Mouse (Mus musculus) intestine, embryonic 16.5 days (tissue): ENCODE measurements around the gene Naa30. TPM values are rescaled to one million over a fixed set of nuclear protein-coding genes. Genes with fewer than 3 reads are reported as not detected.

Source experiments
- ATAC-seq: fragments of 200-750 bp; cut with Nextera tagmentation; 2 replicates; pipeline ENCODE4 v1.8.0; 2017; ENCODE audit warnings: moderate TSS enrichment, moderate library complexity
- H3K27ac ChIP-seq: fragments of 300-500 bp; sonication (generic); 2 replicates; pipeline ENCODE4 v1.5.1; 2014; ENCODE audit warnings: mild to moderate bottlenecking, low read length
- H3K27me3 ChIP-seq: fragments of 300-500 bp; sonication (generic); replicated peaks from 2 replicates; pipeline ENCODE4 v1.6.1; 2014; ENCODE audit warnings: low read length, control low read depth, mixed read lengths; ENCODE audit not compliant: control insufficient read depth, insufficient read depth
- H3K36me3 ChIP-seq: fragments of 300-500 bp; sonication (generic); 2 replicates; pipeline ENCODE4 v1.6.1; 2014; ENCODE audit warnings: low read length, control low read depth; ENCODE audit not compliant: control insufficient read depth, insufficient read depth
- H3K4me1 ChIP-seq: fragments of 300-500 bp; sonication (generic); 2 replicates; pipeline ENCODE4 v1.6.1; 2014; ENCODE audit warnings: low read length, control low read depth, mixed read lengths; ENCODE audit not compliant: control insufficient read depth, insufficient read depth
- H3K4me2 ChIP-seq: fragments of 300-500 bp; sonication (generic); 2 replicates; pipeline ENCODE4 v1.6.1; 2014; ENCODE audit warnings: low read depth, low read length, control low read depth
- H3K4me3 ChIP-seq: fragments of 300-500 bp; sonication (generic); 2 replicates; pipeline ENCODE4 v1.5.1; 2014; ENCODE audit warnings: mild to moderate bottlenecking, low read length
- H3K9ac ChIP-seq: fragments of 300-500 bp; sonication (generic); 2 replicates; pipeline ENCODE4 v1.6.1; 2014; ENCODE audit warnings: low read depth, low read length
- H3K9me3 ChIP-seq: fragments of 300-500 bp; sonication (generic); 2 replicates; pipeline ENCODE4 v1.6.1; 2016; ENCODE audit warnings: low read length, control low read depth; ENCODE audit not compliant: control insufficient read depth
- whole genome bisulfite sequencing: fragments of 180-500 bp; shearing (Covaris S2); extraction: QIAGEN DNeasy Blood & Tissue Kit; methylation state at CpG from one replicate; pipeline ENCODE4 v1.1.7; 2014; 5-methylcytosine and 5-hydroxymethylcytosine counted together
- polyA plus RNA-seq: library from polyadenylated mRNA; unstranded; fragments of >200 nt; fragmentation: Nextera tagmentation; extraction: Ambion mirVana; gene quantifications from 2 replicates; pipeline ENCODE4 v1.2.1, GENCODE M21; 2015

Naa30 gene
- 6.8 and 7.6 TPM in 2 replicates for polyA plus RNA-seq

- WGBS: under 1% methylated on average over 55 of the region's 86 CpGs
- Histone ChIP-seq H3K4me2 (peak within 1 kb of the TSS; percentile 85), H3K27ac (peak within 1 kb of the TSS; percentile 87), H3K9ac (peak within 1 kb of the TSS; percentile 97), H3K36me3 (no peaks in the 10 kb centered on the region), H3K4me3 (peak within 1 kb of the TSS; percentile 99), H3K27me3 (no peaks in the 10 kb centered on the region), H3K4me1 (peaks cover 18% of the 10 kb centered on the region), H3K9me3 (no peaks in the 10 kb centered on the region)
- ATAC-seq: peak; percentile 93
These were observed at the start of gene Naa30 for GRCm38 (mm10) chr14:49171867-49172581. Naa30 (plus strand) TSS chr14:49172226.

- no peak overlapping the region for H3K4me3 ChIP-seq
- ATAC-seq: no peak
- WGBS: 76% methylated on average over 23 of the region's 23 CpGs
- no peak overlapping the region for H3K27ac ChIP-seq
- no peak overlapping the region for H3K9ac ChIP-seq
- H3K4me2 ChIP-seq: no peak overlapping the region
- H3K27me3 ChIP-seq: no peaks in the 10 kb centered on the region
- no peaks in the 10 kb centered on the region for H3K9me3 ChIP-seq
- H3K36me3 ChIP-seq: no peaks in the 10 kb centered on the region
- H3K4me1 ChIP-seq: no peaks in the 10 kb centered on the region
These were observed 44.8 kb upstream of the Naa30 start for GRCm38 (mm10) chr14:49127162-49127779.

GRCm38 (mm10) chr14:49128544-49129263 is 43.3 kb upstream of the Naa30 start:
- 60% methylated on average over 10 of the region's 10 CpGs for WGBS
- no peak overlapping the region for H3K4me2 ChIP-seq
- H3K4me1 ChIP-seq: no peaks in the 10 kb centered on the region
- H3K9me3 ChIP-seq: no peaks in the 10 kb centered on the region
- H3K36me3 ChIP-seq: no peaks in the 10 kb centered on the region
- no peak overlapping the region for H3K27ac ChIP-seq
- no peaks in the 10 kb centered on the region for H3K27me3 ChIP-seq
- no peak for ATAC-seq
- no peak overlapping the region for H3K4me3 ChIP-seq
- no peak overlapping the region for H3K9ac ChIP-seq

GRCm38 (mm10) chr14:49132391-49132790 is 39.6 kb upstream of the Naa30 start:
- Histone ChIP-seq H3K36me3 (no peaks in the 10 kb centered on the region), H3K9ac (no peak overlapping the region), H3K27ac (no peak overlapping the region), H3K27me3 (no peaks in the 10 kb centered on the region), H3K9me3 (no peaks in the 10 kb centered on the region), H3K4me2 (no peak overlapping the region), H3K4me3 (no peak overlapping the region), H3K4me1 (no peaks in the 10 kb centered on the region)
- no peak for ATAC-seq
- 86% methylated on average over 3 of the region's 3 CpGs for WGBS

DNA sequence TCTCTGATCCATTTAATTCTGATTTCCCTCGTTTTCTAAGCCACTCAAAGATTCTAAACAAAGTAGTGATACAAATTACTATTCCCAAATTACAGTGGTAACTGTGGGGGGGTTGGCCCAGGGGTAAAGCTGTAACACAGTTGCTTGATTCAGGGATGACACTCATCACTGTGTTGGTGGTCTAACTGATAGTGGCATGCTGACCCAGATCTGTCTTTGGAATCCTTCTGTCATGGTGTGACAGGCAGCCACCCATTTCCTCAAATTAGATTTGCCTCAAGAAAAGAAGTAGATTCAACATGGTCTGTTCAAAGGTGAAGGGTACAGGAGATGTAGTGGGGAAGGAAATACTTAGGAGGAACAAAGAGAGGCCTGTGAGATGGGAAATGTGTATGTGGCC is 33.9 kb upstream of the Naa30 start:
- 54% methylated on average over 1 of the region's 1 CpGs for WGBS
- Histone ChIP-seq H3K9ac (no peak overlapping the region), H3K4me1 (no peaks in the 10 kb centered on the region), H3K9me3 (no peaks in the 10 kb centered on the region), H3K27ac (no peak overlapping the region), H3K4me3 (no peak overlapping the region), H3K4me2 (no peak overlapping the region), H3K27me3 (no peaks in the 10 kb centered on the region), H3K36me3 (no peaks in the 10 kb centered on the region)
- ATAC-seq: no peak

GRCm38 (mm10) chr14:49140756-49141155 is 31.3 kb upstream of the Naa30 start:
- H3K4me2 ChIP-seq: no peak overlapping the region
- H3K27me3 ChIP-seq: no peaks in the 10 kb centered on the region
- no peak for ATAC-seq
- no peaks in the 10 kb centered on the region for H3K36me3 ChIP-seq
- no peaks in the 10 kb centered on the region for H3K9me3 ChIP-seq
- no peak overlapping the region for H3K9ac ChIP-seq
- H3K4me3 ChIP-seq: no peak overlapping the region
- no peaks in the 10 kb centered on the region for H3K4me1 ChIP-seq
- no peak overlapping the region for H3K27ac ChIP-seq
- 89% methylated on average over 7 of the region's 7 CpGs for WGBS

- ATAC-seq: no peak
- Histone ChIP-seq H3K4me3 (no peak overlapping the region), H3K4me1 (no peaks in the 10 kb centered on the region), H3K27me3 (no peaks in the 10 kb centered on the region), H3K4me2 (no peak overlapping the region), H3K36me3 (no peaks in the 10 kb centered on the region), H3K9me3 (no peaks in the 10 kb centered on the region), H3K27ac (no peak overlapping the region), H3K9ac (no peak overlapping the region)
- WGBS: 41% methylated on average over 7 of the region's 7 CpGs
These were observed 18.2 kb upstream of the Naa30 start for GRCm38 (mm10) chr14:49153801-49154200.

GRCm38 (mm10) chr14:49155572-49155971 is 16.5 kb upstream of the Naa30 start:
- 33% methylated on average over 5 of the region's 5 CpGs for WGBS
- Histone ChIP-seq H3K27me3 (no peaks in the 10 kb centered on the region), H3K9me3 (no peaks in the 10 kb centered on the region), H3K4me1 (no peaks in the 10 kb centered on the region), H3K9ac (no peak overlapping the region), H3K4me2 (no peak overlapping the region), H3K27ac (no peak overlapping the region), H3K4me3 (no peak overlapping the region), H3K36me3 (no peaks in the 10 kb centered on the region)
- ATAC-seq: no peak

DNA sequence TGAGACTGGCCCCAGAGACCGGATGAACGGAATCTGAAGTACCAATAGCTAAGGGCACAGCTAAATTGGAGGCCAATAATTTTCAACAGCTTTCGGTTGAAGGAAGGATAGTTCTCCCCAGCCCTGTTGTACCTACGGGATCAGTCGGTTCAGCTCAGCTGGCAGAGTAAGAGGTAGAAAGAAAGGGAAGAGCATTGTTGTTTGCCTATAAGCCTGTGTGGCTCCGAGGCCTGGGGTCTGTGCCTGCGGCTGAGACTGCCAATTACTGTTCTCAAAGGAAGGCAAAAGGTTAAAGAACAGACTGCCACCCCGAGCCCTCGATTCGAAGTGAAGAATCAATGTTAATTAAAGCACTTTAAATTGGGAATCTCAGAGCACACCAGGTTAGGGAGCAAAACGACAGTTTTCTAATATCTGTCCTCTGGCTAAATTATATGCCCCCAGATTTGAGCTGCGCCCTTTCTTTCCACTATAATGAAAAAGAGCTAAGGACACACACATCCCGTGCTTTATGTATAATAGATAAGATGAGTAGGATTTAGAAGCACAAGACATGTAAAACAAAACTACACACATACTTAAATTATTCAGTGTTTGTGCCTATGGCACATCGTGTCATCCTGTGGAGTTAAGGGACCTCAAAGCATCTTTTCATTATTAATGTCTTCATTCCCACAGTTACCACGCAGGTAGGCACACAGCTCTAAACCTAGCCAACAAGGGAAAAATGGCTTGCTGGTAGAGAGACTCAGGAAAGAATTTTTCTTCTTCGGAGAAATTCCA is 13.7 kb upstream of the Naa30 start:
- 74% methylated on average over 16 of the region's 16 CpGs for WGBS
- no peak overlapping the region for H3K27ac ChIP-seq
- H3K36me3 ChIP-seq: no peaks in the 10 kb centered on the region
- H3K4me1 ChIP-seq: no peaks in the 10 kb centered on the region
- no peak overlapping the region for H3K4me3 ChIP-seq
- no peaks in the 10 kb centered on the region for H3K27me3 ChIP-seq
- H3K9me3 ChIP-seq: no peaks in the 10 kb centered on the region
- ATAC-seq: no peak
- no peak overlapping the region for H3K4me2 ChIP-seq
- no peak overlapping the region for H3K9ac ChIP-seq
